In genomic region chr13:4608961-4609409, GRCm38 (mm10) we compare ENCODE assay signal across 8 mouse cellular contexts. TPM values are rescaled to one million over a fixed set of nuclear protein-coding genes. Genes with fewer than 3 reads are reported as not detected.
DNase-seq lines count a peak whose midpoint lies in the region; ATAC-seq lines count a peak whose summit lies in the region.

Gene Akr1e1, minus strand, starts transcription at chr13:4609174.

- peak within 1 kb of the TSS; percentile 74 for H3K4me3 ChIP-seq in hindbrain, embryonic 16.5 days (ENCODE audit: low read length)
- H3K4me3 ChIP-seq in macrophage (ENCODE audit: inconsistent target) = peak within 1 kb of the TSS; percentile 83

- H3K4me1 ChIP-seq in hindbrain, embryonic 16.5 days (ENCODE audit: control insufficient read depth, insufficient read depth, low read depth, low read length) = no peaks in the 10 kb centered on the region

- H3K4me2 ChIP-seq in hindbrain, embryonic 16.5 days (ENCODE audit: low read length) = peak within 1 kb of the TSS; percentile 58

- H3K27me3 ChIP-seq in hindbrain, embryonic 16.5 days (replicated peaks; ENCODE audit: control insufficient read depth, insufficient read depth, low read length) = no peaks in the 10 kb centered on the region

- no peaks in the 10 kb centered on the region for H3K36me3 ChIP-seq in hindbrain, embryonic 16.5 days (ENCODE audit: control insufficient read depth, insufficient read depth, low read length)
- no peaks in the 10 kb centered on the region for H3K36me3 ChIP-seq in macrophage (ENCODE audit: inconsistent target)

- DNase-seq in WW6 (ENCODE audit: low read depth, low spot score) = peak; percentile 66
- peak; percentile 54 to 81 for DNase-seq in cerebellum, postnatal 4 days (ENCODE audit: low spot score in 2 of 2)
- peak; percentile 92 for DNase-seq in gastrocnemius, adult 18-20 months (ENCODE audit: low spot score)
- peak; percentile 82 to 91 for DNase-seq in left cerebral cortex, adult 18-20 months (ENCODE audit: low spot score in 2 of 2)
- DNase-seq in right cerebral cortex, adult 18-20 months = peak; percentile 96
- peak; percentile 45 for DNase-seq in urinary bladder, postnatal 10 days (ENCODE audit: low spot score)

- H3K9me3 ChIP-seq in hindbrain, embryonic 16.5 days (ENCODE audit: control insufficient read depth, low read length) = no peaks in the 10 kb centered on the region

- WGBS in hindbrain, embryonic 16.5 days = 4% methylated on average over 10 of the region's 10 CpGs
- 3% methylated on average over 10 of the region's 10 CpGs for WGBS in macrophage (ENCODE audit: missing documents)

- peak within 1 kb of the TSS; percentile 84 for H3K9ac ChIP-seq in hindbrain, embryonic 16.5 days (ENCODE audit: low read depth, low read length)

- peaks cover 16% of the 10 kb centered on the region; the same call in 1 of the 2 replicates for H3K79me2 ChIP-seq in macrophage (ENCODE audit: inconsistent target)

- peak; percentile 100 for ATAC-seq in hindbrain, embryonic 16.5 days

- H3K27ac ChIP-seq in hindbrain, embryonic 16.5 days (ENCODE audit: low read depth, low read length) = peak within 1 kb of the TSS; percentile 83
- peak within 1 kb of the TSS; percentile 33 for H3K27ac ChIP-seq in macrophage

RNA-seq across cellular contexts. Expression of gene Akr1e1, which starts in this region (rescaled TPM):
- 10 to 100 TPM; 12.0 to 15.8 TPM for total RNA-seq in gastrocnemius, adult 18-20 months (2021)
- polyA plus RNA-seq in hindbrain, embryonic 16.5 days (2015; fragmentation: Nextera tagmentation; extraction: Ambion mirVana) = 45.3 and 47.9 TPM in 2 replicates
- total RNA-seq in left cerebral cortex, adult 18-20 months (2021) = 10 to 100 TPM; 23.0 to 25.5 TPM
- total RNA-seq in macrophage (2018; cell fraction: chromatin; rRNA removed) = 10 to 100 TPM in 8 of 26 experiments, 1 to 10 TPM in 18; 1.3 to 16.3 (median 7.9) TPM
- total RNA-seq in macrophage (2018; cell fraction: cytosol; rRNA removed) = 10 to 100 TPM in 25 of 26 experiments, 1 to 10 TPM in 1; 9.9 to 29.0 (median 19.7) TPM
- 10 to 100 TPM in 8 of 26 experiments, 1 to 10 TPM in 18; 2.3 to 16.7 (median 7.4) TPM for total RNA-seq in macrophage (2018; cell fraction: nucleus; rRNA removed)
- 14.6 to 28.3 TPM (median 22.1 TPM) in 3 replicates for polyA plus RNA-seq in macrophage (2018)

Comparison
In these comparisons a context has a peak if more than half of its experiments do, and no peak if none do; other contexts are left out.
1. Peak in every context shown above with its lines: DNase-seq, ATAC-seq, H3K4me3 ChIP-seq and H3K27ac ChIP-seq.
2. DNase-seq: peak in every context shown above with its lines; median percentile 96 in right cerebral cortex, adult 18-20 months; 92 in gastrocnemius, adult 18-20 months; 86 in left cerebral cortex, adult 18-20 months; 68 in cerebellum, postnatal 4 days; 66 in WW6; 45 in urinary bladder, postnatal 10 days.